Mouse (Mus musculus): ENCODE results near the gene Hs6st2. TPM values are rescaled to one million over a fixed set of nuclear protein-coding genes. Genes with fewer than 3 reads are reported as not detected.

Hs6st2 gene
- total and polyA plus RNA-seq, 3 experiments = not detected

DNA sequence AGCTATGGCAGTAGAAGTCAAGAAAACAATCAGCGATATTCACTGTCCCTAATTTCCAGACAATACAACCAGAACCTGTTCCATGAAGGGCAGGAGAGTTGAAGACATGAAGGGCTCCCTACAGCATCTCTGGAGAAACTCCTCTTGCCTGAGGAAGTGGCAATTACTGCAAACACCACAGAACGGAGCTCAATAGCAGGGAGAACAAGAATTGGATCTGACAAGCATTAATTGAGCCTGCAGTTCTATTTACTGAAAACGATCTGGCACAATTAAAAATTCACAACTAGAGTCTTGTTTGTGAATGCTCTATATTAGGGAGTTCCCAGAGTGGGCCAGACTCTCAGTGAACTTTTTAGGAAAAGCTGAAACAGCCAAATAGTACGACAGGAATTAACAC lies 238.3 kb downstream of the Hs6st2 start:
- H3K27me3 ChIP-seq (replicated peaks) = no peaks in the 10 kb centered on the region
- in situ Hi-C loops (cut with MboI; ENCODE audit: low pct_ligation_motif_present, low pct_unique_long_range_greater_than_20kb, low sequenced_read_pairs) = no loop called here
- H3K9ac ChIP-seq (ENCODE audit: insufficient read depth, low read depth) = no peak overlapping the region
- no peak overlapping the region for H3K27ac ChIP-seq (ENCODE audit: insufficient read depth, low read depth)
- TF ChIP-seq ELF1 (IDR thresholded peaks at IDR 0.05; ENCODE audit: low read depth, low read length) = no peak
- no peak for TF ChIP-seq JUND (conservative IDR thresholded peaks at IDR 0.05; ENCODE audit: low read depth, low read length)
- no peak for TF ChIP-seq MAZ (IDR thresholded peaks at IDR 0.05; ENCODE audit: low read depth, low read length)
- no peak for TF ChIP-seq UBTF (IDR thresholded peaks at IDR 0.05; ENCODE audit: low read depth, low read length)
- TF ChIP-seq USF1 (IDR thresholded peaks at IDR 0.05; ENCODE audit: low read depth, low read length) = no peak
- TF ChIP-seq NRF1 (IDR thresholded peaks at IDR 0.05; ENCODE audit: low read depth, low read length) = no peak
- no peak for TF ChIP-seq PAX5 (IDR thresholded peaks at IDR 0.05; ENCODE audit: low read length)
- TF ChIP-seq MYC (IDR thresholded peaks at IDR 0.05; ENCODE audit: low read depth, low read length) = no peak
- no peak for DNase-seq (ENCODE audit: extremely low read depth)
- H3K4me2 ChIP-seq (ENCODE audit: insufficient read depth, low read depth, poor library complexity, severe bottlenecking) = no peak overlapping the region
- no peaks in the 10 kb centered on the region for H3K9me3 ChIP-seq (replicated peaks; ENCODE audit: low read length)
- no peaks in the 10 kb centered on the region for H3K36me3 ChIP-seq (replicated peaks in 1 of 2; ENCODE audit: control insufficient read depth in 1 of 2, insufficient read depth in 1 of 2, low read length in 1 of 2)
- H3K4me1 ChIP-seq (ENCODE audit: control insufficient read depth in 1 of 2, insufficient read depth in 2 of 2) = no peaks in the 10 kb centered on the region
- dilution Hi-C loops (cut with MboI; ENCODE audit: extremely low pct_ligation_motif_present, extremely low pct_unique_long_range_greater_than_20kb, low sequenced_read_pairs) = no loop called here
- H3K4me3 ChIP-seq (replicated peaks in 1 of 3; ENCODE audit: low read depth in 2 of 3, low read length in 2 of 3, poor library complexity in 1 of 3) = no peak overlapping the region
- no peaks in the 10 kb centered on the region for H3K79me2 ChIP-seq (replicated peaks; ENCODE audit: control insufficient read depth, extremely low read depth, insufficient read depth, poor library complexity, severe bottlenecking)

DNA sequence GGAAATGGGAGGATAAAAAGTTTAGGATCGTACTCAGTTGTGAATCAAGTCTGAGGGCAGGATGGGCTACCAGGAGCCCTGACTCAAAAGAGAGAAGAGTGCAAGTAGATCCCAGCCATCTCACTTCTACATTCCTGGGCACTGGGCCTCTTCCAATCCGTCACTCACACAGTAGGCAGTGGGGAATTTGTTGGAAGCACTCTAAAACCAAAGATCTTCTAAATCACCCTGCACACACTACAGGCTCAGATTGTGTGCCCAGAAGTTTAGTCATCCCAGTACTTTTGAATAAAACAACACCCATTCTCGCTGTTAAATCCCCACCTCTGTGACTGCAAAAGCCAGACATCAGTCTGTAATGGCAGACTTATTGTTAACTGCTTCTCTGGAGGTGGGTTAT lies 249.9 kb downstream of the Hs6st2 start:
- in situ Hi-C loops (cut with MboI; ENCODE audit: low pct_ligation_motif_present, low pct_unique_long_range_greater_than_20kb, low sequenced_read_pairs) (no loop called here), dilution Hi-C loops (cut with MboI; ENCODE audit: extremely low pct_ligation_motif_present, extremely low pct_unique_long_range_greater_than_20kb, low sequenced_read_pairs) (no loop called here)
- TF ChIP-seq ELF1 (IDR thresholded peaks at IDR 0.05; ENCODE audit: low read depth, low read length) (no peak), JUN (IDR thresholded peaks at IDR 0.05; ENCODE audit: insufficient read depth, low read depth, low read length) (no peak), ETS1 (conservative IDR thresholded peaks at IDR 0.05; ENCODE audit: low read depth, low read length) (no peak), CHD1 (IDR thresholded peaks at IDR 0.05; ENCODE audit: low read depth, low read length) (no peak), E2F4 (IDR thresholded peaks at IDR 0.05; ENCODE audit: insufficient replicate concordance, low read depth, low read length) (no peak), HCFC1 (IDR thresholded peaks at IDR 0.05; ENCODE audit: low read depth, low read length) (no peak), NRF1 (IDR thresholded peaks at IDR 0.05; ENCODE audit: low read depth, low read length) (no peak), NELFE (IDR thresholded peaks at IDR 0.05; ENCODE audit: low read depth, low read length) (no peak), ZNF384 (IDR thresholded peaks at IDR 0.05; ENCODE audit: low read depth, low read length) (no peak), MYC (IDR thresholded peaks at IDR 0.05; ENCODE audit: low read depth, low read length) (no peak), ZKSCAN1 (IDR thresholded peaks at IDR 0.05; ENCODE audit: borderline replicate concordance, low read depth, low read length) (no peak), CTCF (conservative IDR thresholded peaks at IDR 0.05 in 1 of 2, IDR thresholded peaks at IDR 0.05 in 1 of 2; ENCODE audit: low read depth in 2 of 2, low read length in 2 of 2) (no peak), CHD2 (IDR thresholded peaks at IDR 0.05; ENCODE audit: low read length) (no peak), ZMIZ1 (IDR thresholded peaks at IDR 0.05; ENCODE audit: low read depth, low read length) (no peak), PAX5 (IDR thresholded peaks at IDR 0.05; ENCODE audit: low read length) (no peak)
- Histone ChIP-seq H3K4me1 (ENCODE audit: control insufficient read depth in 1 of 2, insufficient read depth in 2 of 2) (peaks cover 0 to 4% of the 10 kb centered on the region in 2 experiments; a peak in 1 of 4 replicates), H3K9ac (ENCODE audit: insufficient read depth, low read depth) (no peak overlapping the region), H3K79me2 (replicated peaks; ENCODE audit: control insufficient read depth, extremely low read depth, insufficient read depth, poor library complexity, severe bottlenecking) (no peaks in the 10 kb centered on the region), H3K9me3 (replicated peaks; ENCODE audit: low read length) (no peaks in the 10 kb centered on the region), H3K36me3 (replicated peaks in 1 of 2; ENCODE audit: control insufficient read depth in 1 of 2, insufficient read depth in 1 of 2, low read length in 1 of 2) (no peaks in the 10 kb centered on the region), H3K4me3 (replicated peaks in 1 of 3; ENCODE audit: low read depth in 2 of 3, low read length in 2 of 3, poor library complexity in 1 of 3) (no peak overlapping the region), H3K27ac (ENCODE audit: insufficient read depth, low read depth) (no peak overlapping the region), H3K4me2 (ENCODE audit: insufficient read depth, low read depth, poor library complexity, severe bottlenecking) (peak overlapping the region; percentile 45), H3K27me3 (replicated peaks) (no peaks in the 10 kb centered on the region)
- DNase-seq (ENCODE audit: extremely low read depth) = peak; percentile 2
